Mouse (Mus musculus) heart, adult 9 months (tissue): ENCODE measurements around the gene Zfp526.

Experiments
- DNase-seq, 2 experiments: peaks; one replicate each; pipeline ENCODE4 v3.0.0; 2022; ENCODE audit warnings: low spot score in 2 of 2

The Zfp526 gene

GRCm38 (mm10) chr7:25221102-25221883, at the start of gene Zfp526:
TSS of gene Zfp526 (plus strand) at chr7:25221425.
- DNase-seq: peak; percentile 99

DNA sequence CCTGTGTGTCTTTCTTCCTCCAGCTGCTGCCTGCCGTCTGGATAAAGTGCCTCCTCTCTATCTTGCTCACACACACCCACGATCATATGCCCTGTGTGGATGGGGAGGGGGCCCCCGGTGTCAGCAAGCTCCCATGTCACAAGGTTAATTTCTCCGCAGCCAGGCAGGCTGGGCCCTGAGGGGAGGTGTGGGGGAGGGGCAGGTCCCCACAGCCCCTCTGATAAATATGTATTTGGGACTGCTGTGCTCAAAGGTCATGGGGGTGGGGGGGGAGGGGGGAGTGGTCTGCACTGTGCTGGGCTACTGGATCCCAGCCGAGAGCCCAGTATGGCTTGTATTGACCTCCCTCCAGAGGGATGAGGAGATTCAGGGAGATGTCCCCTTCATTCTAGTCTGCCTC, 48.6 kb upstream of the Zfp526 start:
- no peak for DNase-seq

GRCm38 (mm10) chr7:25174343-25174742, 46.9 kb upstream of the Zfp526 start:
- no peak for DNase-seq

DNA sequence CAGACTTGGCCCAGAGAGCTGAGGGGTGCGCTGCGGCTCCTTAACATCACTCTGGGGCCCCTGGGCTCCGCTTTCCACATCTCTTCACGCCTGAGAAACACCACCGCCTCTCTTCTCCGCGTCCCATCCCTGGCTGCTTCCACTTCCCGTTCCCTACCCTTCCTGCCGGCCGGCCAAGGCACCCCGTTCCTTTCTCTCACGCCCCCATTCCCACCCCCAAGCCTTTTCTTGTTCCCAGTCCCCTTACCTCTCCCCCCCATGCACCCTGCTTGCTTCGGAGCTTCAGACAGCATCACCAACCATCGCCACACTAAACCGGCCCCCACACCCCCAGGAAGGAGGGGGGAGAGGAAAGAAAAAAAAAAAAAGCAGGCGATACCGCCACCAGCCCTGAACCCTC, 42.9 kb upstream of the Zfp526 start:
- no peak for DNase-seq

- no peak for DNase-seq
These were observed 42.2 kb upstream of the Zfp526 start for GRCm38 (mm10) chr7:25178787-25179605.

DNA sequence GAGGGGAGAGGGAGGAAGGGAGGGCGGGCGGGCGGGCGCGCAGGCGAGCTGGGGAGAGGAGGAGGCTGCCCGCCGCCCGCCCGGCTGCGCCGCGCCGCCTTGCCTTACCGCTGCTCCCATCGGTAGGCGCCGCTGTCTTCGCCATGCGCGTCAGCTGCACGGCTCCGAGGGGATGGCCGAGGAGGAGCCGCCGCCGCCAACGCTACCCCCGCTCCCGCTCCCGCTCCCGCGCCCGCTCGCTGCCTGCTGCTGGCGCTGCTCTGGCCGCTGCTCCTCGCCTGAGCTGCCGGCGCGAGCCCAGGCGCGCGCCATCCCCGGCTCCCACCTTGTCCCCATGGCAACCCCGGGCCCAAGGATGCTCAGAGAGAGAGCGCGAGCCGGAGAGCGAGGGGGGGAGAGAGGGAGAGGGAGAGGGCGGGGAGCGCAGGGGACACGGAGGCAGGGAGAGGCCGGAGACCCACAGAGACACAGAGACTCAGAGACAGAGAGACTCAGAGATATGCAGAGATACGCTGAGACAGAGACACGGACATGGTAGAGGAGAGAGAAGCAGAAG, 41.5 kb upstream of the Zfp526 start, which contains the start of gene Pou2f2:
Gene Pou2f2, minus strand, starts transcription at position 121 of the 556 bp plus-strand sequence.
- DNase-seq: peak; percentile 49 to 61

- DNase-seq: no peak
These were observed 40.7 kb upstream of the Zfp526 start for GRCm38 (mm10) chr7:25180512-25180911.

- peak in 1 of 2 experiments; percentile 24 for DNase-seq
These were observed 39.9 kb upstream of the Zfp526 start for GRCm38 (mm10) chr7:25181331-25181790.

- no peak for DNase-seq
These were observed 39.4 kb upstream of the Zfp526 start for GRCm38 (mm10) chr7:25181814-25182213.

DNA sequence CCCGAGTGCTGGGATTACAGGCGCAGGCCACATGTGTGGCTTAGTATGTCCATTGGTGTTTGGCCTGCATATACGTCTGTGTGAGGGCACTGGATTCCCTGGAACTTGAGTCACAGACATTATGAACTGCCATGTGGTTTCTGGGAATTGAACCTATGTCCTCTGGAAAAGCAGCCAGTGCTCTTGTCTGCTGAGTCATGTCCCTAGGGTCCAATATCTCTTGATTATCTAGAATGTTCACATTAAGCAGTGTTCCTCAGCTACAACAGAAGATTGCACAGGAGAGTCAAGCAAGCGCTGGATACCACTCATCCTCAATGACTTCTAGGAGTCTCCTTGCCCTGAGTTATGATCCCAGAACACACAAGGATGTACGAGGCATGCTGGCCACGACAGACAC, 37.1 kb upstream of the Zfp526 start:
- no peak for DNase-seq

DNA sequence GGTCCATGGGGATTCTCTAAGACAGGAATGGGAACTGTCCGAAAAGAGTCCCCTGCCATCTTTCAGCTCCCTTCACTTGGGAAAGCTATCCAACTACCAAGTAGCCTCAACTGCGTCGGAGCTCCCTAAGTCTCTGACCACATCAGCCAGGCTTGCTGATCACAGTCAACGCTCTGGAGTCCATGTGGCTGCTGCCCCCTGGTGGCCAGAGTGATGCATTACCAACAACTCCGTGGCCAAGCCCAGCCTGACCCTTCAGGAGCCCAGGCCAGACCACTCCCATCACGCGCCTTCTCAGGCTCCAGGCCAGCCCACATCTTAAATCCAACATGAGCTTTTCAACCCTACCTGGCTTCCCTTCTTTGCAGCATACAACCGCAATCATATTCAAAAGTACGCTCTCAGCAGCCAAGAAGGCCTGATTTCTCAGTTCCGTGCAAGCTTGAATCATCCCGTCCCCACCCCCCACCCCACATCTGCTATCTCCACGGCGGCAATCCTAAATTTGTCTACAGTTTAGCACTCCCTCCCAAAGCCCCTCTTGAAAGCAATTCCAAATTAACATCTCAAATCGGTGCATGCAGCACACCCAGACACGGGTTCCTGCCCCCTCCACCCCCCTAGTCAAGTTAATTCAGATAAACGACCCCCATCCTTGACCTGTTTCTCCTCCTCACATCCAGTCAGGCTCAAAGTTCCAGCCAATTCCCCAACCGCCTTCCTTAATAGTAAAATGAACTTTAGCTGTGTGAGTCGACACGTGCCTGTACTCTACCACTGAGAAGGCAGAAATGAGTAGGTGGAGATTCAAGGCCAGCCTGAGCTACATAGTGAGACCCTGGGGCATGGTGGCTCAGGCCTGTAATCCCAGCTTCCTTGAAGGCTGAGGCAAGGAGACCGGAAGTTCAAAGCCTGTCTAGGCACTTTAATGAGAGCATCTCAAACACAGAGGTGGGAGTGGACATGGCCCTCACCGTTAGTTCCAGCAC, 33.3 kb upstream of the Zfp526 start:
- DNase-seq: peak; percentile 63 to 82

- DNase-seq: no peak
These were observed 30.4 kb upstream of the Zfp526 start for GRCm38 (mm10) chr7:25190806-25191205.

DNA sequence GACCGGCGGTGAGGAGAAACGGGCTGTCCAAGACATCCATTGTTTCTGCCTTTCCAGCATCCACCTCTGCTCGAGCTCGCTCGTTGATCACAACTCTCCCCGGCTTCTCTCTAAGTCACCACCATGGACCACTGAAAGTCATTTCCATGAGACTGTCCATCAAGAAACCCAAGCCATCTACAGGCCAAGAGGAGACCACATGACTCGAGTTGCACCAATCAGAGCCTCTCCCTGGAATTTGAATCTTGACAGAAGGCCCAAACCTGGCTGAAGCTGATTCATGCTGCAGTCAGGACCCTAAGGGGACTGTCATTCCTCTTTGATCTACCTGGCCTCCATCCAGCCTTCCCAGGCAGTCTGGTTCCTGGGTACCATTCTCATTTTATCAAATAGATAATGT, 29.1 kb upstream of the Zfp526 start:
- no peak for DNase-seq

DNA sequence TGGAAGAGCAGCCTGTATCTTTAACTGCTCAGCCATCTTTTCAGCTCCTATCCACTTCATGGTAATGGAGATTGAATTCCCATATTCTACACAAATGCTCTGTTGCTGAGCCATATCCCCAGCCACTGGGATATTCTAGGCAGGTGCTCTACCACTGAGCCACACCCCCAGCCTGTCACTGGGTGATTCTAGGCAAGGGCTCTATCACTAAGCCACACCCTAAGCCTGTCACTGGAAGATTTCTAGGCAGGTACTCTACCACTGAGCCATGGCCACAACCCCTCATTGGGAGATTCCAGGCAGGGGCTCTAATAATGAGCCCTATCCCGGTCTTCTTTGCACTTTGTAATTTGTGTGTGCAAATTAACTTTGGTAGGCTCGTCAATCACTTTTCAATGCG, 26.1 kb upstream of the Zfp526 start:
- DNase-seq: no peak

DNA sequence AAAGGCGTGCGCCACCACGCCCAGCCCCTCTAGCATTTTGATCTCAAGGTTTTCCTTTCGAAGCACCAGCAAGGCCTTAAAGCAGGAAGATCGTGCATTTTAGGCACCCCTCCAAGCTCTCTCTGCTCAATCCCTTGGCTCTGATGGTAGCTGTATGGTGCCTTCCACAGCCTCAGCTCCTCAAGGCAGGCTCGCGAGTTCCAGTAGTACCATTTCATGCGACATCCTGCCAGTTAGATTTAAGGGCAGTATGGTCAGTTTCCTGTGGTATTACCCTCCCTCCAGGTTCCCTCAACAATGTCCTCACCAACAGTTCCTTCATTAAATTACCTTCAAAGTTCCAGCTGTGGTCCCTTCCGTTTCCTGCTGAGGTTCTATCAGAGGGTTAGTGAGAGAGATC, 25.1 kb upstream of the Zfp526 start:
- DNase-seq: no peak

- DNase-seq: no peak
These were observed 23.7 kb upstream of the Zfp526 start for GRCm38 (mm10) chr7:25197384-25198018.

- no peak for DNase-seq
These were observed 17.6 kb upstream of the Zfp526 start for GRCm38 (mm10) chr7:25203624-25204023.

- no peak for DNase-seq
These were observed 15.7 kb upstream of the Zfp526 start for GRCm38 (mm10) chr7:25205355-25206093.

DNA sequence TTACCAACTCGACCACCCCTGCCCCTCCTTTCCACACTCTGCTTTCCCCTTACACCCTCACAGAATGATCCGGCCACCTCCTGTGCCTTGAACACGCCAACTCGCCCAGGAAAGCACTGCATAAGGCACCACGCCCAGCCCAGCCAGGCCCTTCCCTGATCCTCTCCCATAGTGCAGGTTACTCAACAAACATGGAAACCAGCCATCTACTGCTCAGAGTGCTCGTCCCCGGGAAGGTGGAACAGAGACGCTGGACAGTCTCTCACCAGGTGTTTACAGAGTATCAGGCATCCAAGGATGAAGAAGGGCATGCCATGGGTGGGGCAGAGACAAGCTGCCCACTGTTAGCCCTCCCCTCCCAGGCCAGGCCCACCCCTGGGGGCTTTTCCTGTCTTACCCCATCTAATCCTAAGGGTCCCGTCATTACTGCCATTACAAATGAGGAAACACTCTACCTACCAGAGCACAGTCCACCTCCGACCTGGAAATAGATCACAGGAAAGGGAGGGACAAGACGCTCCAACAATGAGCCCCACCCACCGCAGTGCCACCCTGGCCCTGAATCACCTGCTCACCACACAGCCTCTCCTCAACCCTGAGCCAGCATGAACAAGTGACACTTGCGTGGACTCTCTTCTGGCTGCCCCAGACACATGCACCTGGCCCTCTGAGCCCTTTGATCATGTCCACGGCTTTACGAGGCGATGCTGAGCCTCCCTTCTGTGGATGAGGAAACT, 15.0 kb upstream of the Zfp526 start:
- no peak for DNase-seq
